Mouse (Mus musculus) heart, embryonic 14.5 days (tissue): ENCODE measurements at regions not wholly inside any gene's neighbourhood (a gene's known extent, or its start where the extent isn't known, plus 50 kb on each side); places are given as distances from the start of the nearest gene placed in this dataset.

Experiments
- ATAC-seq: fragments of 200-750 bp; cut with Nextera tagmentation; 2 replicates; pipeline ENCODE4 v1.8.0; 2017; ENCODE audit warnings: low read depth, moderate TSS enrichment; ENCODE audit not compliant: insufficient number of reproducible peaks, insufficient read depth, low FRiP score
- H3K27ac ChIP-seq, 2 experiments: fragments of 200-500 bp in 1 of 2; fragments of 300-500 bp in 1 of 2; sonication (generic) in 1 of 2; replicated peaks in 1 of 2; 2 replicates each; pipeline ENCODE4 v1.5.1; 2012 to 2014; ENCODE audit warnings: low read depth in 2 of 2, low read length in 2 of 2, control low read depth in 1 of 2, mild to moderate bottlenecking in 1 of 2, mixed read lengths in 1 of 2; ENCODE audit not compliant: control insufficient read depth in 1 of 2, insufficient read depth in 1 of 2
- H3K27me3 ChIP-seq: fragments of 300-500 bp; sonication (generic); 2 replicates; pipeline ENCODE4 v1.6.1; 2014; ENCODE audit warnings: mild to moderate bottlenecking, low read length, control low read depth; ENCODE audit not compliant: control insufficient read depth, insufficient read depth
- H3K36me3 ChIP-seq: fragments of 300-500 bp; sonication (generic); 2 replicates; pipeline ENCODE4 v1.6.1; 2014; ENCODE audit warnings: mild to moderate bottlenecking, control low read depth, low read length, mixed read lengths; ENCODE audit not compliant: control insufficient read depth, insufficient read depth
- H3K4me1 ChIP-seq, 2 experiments: fragments of 200-500 bp in 1 of 2; fragments of 300-500 bp in 1 of 2; sonication (generic) in 1 of 2; 2 replicates each; pipeline ENCODE4 v1.6.1; 2012 to 2014; ENCODE audit warnings: low read length in 2 of 2, control low read depth in 1 of 2, mixed read lengths in 1 of 2; ENCODE audit not compliant: control insufficient read depth in 2 of 2, insufficient read depth in 2 of 2
- H3K4me2 ChIP-seq: fragments of 300-500 bp; sonication (generic); 2 replicates; pipeline ENCODE4 v1.6.1; 2014; ENCODE audit warnings: mild to moderate bottlenecking, low read length
- H3K4me3 ChIP-seq, 2 experiments: fragments of 200-500 bp in 1 of 2; fragments of 300-500 bp in 1 of 2; sonication (generic) in 1 of 2; 2 replicates each; pipeline ENCODE4 v1.5.1; 2012 to 2014; ENCODE audit warnings: low read length in 2 of 2, mild to moderate bottlenecking in 2 of 2, control low read depth in 1 of 2, low read depth in 1 of 2, moderate library complexity in 1 of 2; ENCODE audit not compliant: control insufficient read depth in 1 of 2, insufficient read depth in 1 of 2
- H3K9ac ChIP-seq: fragments of 300-500 bp; sonication (generic); 2 replicates; pipeline ENCODE4 v1.6.1; 2014; ENCODE audit warnings: mild to moderate bottlenecking, low read length
- H3K9me3 ChIP-seq: fragments of 300-500 bp; sonication (generic); 2 replicates; pipeline ENCODE4 v1.6.1; 2016; ENCODE audit warnings: low read length, control low read depth; ENCODE audit not compliant: control insufficient read depth
- WGBS: fragments of 180-500 bp; shearing (Covaris S2); extraction: QIAGEN DNeasy Blood & Tissue Kit; methylation state at CpG from one replicate; pipeline ENCODE4 v1.1.7; 2014; 5-methylcytosine and 5-hydroxymethylcytosine counted together

DNA sequence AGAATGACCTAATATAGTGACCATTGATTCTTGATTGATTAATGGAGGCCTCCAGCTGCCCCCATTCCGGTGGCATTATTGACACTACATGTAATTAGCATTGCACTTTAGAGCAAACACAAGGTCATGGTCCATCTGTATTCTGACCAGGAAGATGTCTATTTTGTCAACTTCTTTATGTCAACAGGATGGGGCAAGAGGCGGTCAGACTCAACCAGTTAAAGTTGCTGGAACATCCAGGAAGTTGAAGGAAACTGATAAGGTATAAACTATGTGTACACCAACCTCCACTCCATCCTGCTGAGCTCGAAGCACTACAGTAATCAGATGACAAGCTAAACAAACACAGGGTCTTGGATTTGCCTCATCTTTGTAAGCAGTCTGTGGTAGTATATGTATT lies 130.1 kb upstream of the Gm15217 start:
- Histone ChIP-seq H3K9me3 (no peaks in the 10 kb centered on the region), H3K4me3 (no peak overlapping the region), H3K36me3 (no peaks in the 10 kb centered on the region), H3K27me3 (no peaks in the 10 kb centered on the region), H3K4me1 (no peaks in the 10 kb centered on the region), H3K4me2 (no peak overlapping the region), H3K9ac (no peak overlapping the region), H3K27ac (no peak overlapping the region)
- 50% methylated on average over 3 of the region's 3 CpGs for WGBS
- ATAC-seq, result no peak

GRCm38 (mm10) chr14:46255261-46255660 lies 124.0 kb upstream of the Gm15217 start:
- no peak for ATAC-seq
- WGBS, result 72% methylated on average over 3 of the region's 3 CpGs
- H3K36me3 ChIP-seq, result no peaks in the 10 kb centered on the region
- H3K4me1 ChIP-seq, result peaks cover 5 to 11% of the 10 kb centered on the region in 2 experiments; a peak in 3 of 4 replicates
- no peaks in the 10 kb centered on the region for H3K9me3 ChIP-seq
- H3K4me2 ChIP-seq, result no peak overlapping the region
- no peak overlapping the region for H3K4me3 ChIP-seq
- H3K27ac ChIP-seq, result no peak overlapping the region
- no peaks in the 10 kb centered on the region for H3K27me3 ChIP-seq
- no peak overlapping the region for H3K9ac ChIP-seq

DNA sequence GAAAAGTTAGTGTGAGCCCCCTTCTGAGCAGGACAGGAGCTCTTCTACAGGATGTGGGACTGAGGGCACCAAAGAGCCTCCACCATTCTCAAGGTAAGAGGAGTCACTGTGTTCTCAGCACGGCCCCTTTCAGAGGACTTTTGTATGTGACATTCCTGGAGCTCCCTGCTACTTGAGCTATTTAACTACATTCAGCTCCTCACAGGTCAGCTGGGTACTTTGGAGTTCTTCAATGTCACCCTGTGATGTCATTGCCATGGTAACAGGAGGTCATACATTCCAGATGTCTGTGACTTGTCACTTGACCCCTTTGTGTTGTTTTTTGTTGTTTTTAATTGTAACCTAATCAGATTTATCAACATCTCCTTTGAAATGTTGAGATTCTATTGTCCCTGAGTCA lies 122.9 kb upstream of the Gm15217 start:
- H3K4me3 ChIP-seq, result no peak overlapping the region
- H3K9ac ChIP-seq, result no peak overlapping the region
- H3K4me1 ChIP-seq, result peaks cover 5 to 11% of the 10 kb centered on the region in 2 experiments; a peak in 3 of 4 replicates
- no peak overlapping the region for H3K4me2 ChIP-seq
- no peaks in the 10 kb centered on the region for H3K9me3 ChIP-seq
- H3K36me3 ChIP-seq, result no peaks in the 10 kb centered on the region
- no peaks in the 10 kb centered on the region for H3K27me3 ChIP-seq
- H3K27ac ChIP-seq, result no peak overlapping the region
- ATAC-seq, result no peak
- WGBS, result 23% methylated on average over 1 of the region's 1 CpGs

- no peak overlapping the region for H3K27ac ChIP-seq
- no peak overlapping the region for H3K4me3 ChIP-seq
- H3K36me3 ChIP-seq, result no peaks in the 10 kb centered on the region
- WGBS, result 46% methylated on average over 4 of the region's 4 CpGs
- no peak for ATAC-seq
- no peaks in the 10 kb centered on the region for H3K27me3 ChIP-seq
- no peak overlapping the region for H3K4me2 ChIP-seq
- H3K9me3 ChIP-seq, result no peaks in the 10 kb centered on the region
- H3K9ac ChIP-seq, result no peak overlapping the region
- peaks cover 5 to 11% of the 10 kb centered on the region in 2 experiments; a peak in 3 of 4 replicates for H3K4me1 ChIP-seq
Observed at GRCm38 (mm10) chr14:46257311-46257710, 121.9 kb upstream of the Gm15217 start.

DNA sequence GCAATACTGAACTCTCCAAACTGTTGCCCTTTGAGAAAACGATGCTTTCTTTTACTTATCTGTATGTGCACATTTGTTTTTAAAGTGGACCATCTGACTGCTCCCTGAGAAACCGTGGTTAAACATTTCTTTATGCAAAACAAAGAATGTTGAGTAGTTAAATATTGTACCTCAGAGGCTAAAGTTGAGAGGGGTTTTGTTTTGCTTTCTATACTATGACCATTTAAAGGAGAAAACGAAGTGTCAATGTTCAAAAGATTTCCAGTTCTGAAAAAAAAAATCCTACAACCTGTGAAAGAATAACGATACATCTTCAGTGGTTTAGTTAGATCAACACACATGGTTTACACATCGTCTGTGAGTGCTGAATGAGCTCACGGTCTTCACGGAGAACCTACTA lies 120.7 kb upstream of the Gm15217 start:
- Histone ChIP-seq H3K4me1 (peaks cover 5 to 11% of the 10 kb centered on the region in 2 experiments; a peak in 3 of 4 replicates), H3K27me3 (no peaks in the 10 kb centered on the region), H3K4me3 (no peak overlapping the region), H3K9ac (no peak overlapping the region), H3K4me2 (no peak overlapping the region), H3K9me3 (no peaks in the 10 kb centered on the region), H3K36me3 (no peaks in the 10 kb centered on the region), H3K27ac (no peak overlapping the region)
- no peak for ATAC-seq
- WGBS, result 65% methylated on average over 7 of the region's 7 CpGs

GRCm38 (mm10) chr14:46260291-46260980 lies 118.8 kb upstream of the Gm15217 start:
- no peaks in the 10 kb centered on the region for H3K9me3 ChIP-seq
- H3K27ac ChIP-seq, result no peak overlapping the region
- H3K4me3 ChIP-seq, result no peak overlapping the region
- H3K36me3 ChIP-seq, result no peaks in the 10 kb centered on the region
- no peak overlapping the region for H3K4me2 ChIP-seq
- 83% methylated on average over 4 of the region's 4 CpGs for WGBS
- ATAC-seq, result no peak
- no peaks in the 10 kb centered on the region for H3K27me3 ChIP-seq
- H3K4me1 ChIP-seq, result peaks cover 5 to 8% of the 10 kb centered on the region in 2 experiments; a peak in 3 of 4 replicates
- no peak overlapping the region for H3K9ac ChIP-seq

DNA sequence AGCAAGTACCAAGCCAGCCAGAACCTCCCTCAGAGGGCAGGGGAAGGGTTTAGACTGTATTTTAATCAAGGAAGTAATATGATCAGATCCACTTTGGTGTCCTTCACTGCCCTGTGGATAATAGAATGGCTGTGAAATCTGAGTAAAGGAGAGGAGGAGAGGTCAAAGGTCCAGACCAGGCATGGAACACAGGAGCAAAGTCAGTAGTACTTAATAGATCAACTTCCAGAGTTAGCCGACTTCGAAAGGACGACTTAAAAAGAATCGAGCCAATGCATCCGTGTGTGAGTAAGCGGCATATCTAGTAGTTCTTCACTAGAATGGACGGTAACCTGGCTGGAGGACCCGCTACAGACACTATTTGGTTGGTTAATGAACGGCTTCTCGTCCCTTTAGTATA lies 103.8 kb upstream of the Gm15217 start:
- 92% methylated on average over 10 of the region's 10 CpGs for WGBS
- H3K9me3 ChIP-seq, result no peaks in the 10 kb centered on the region
- H3K4me3 ChIP-seq, result no peak overlapping the region
- H3K27ac ChIP-seq, result no peak overlapping the region
- no peaks in the 10 kb centered on the region for H3K4me1 ChIP-seq
- no peak overlapping the region for H3K9ac ChIP-seq
- H3K36me3 ChIP-seq, result no peaks in the 10 kb centered on the region
- ATAC-seq, result no peak
- H3K4me2 ChIP-seq, result no peak overlapping the region
- no peaks in the 10 kb centered on the region for H3K27me3 ChIP-seq
